Mouse (Mus musculus) C2C12 (cell line): ENCODE measurements around the gene Vax2.

Experiments used
- CTCF ChIP-seq: IDR thresholded peaks from one replicate; pipeline ENCODE4 v1.5.1; 2011; ENCODE audit not compliant: control insufficient read depth, insufficient read depth, insufficient read length
- USF1 ChIP-seq: IDR thresholded peaks from one replicate; pipeline ENCODE4 v1.6.1; 2011; ENCODE audit warnings: low read depth, mild to moderate bottlenecking, control low read depth, moderate library complexity

GRCm38 (mm10) chr6:83677757-83678156, 33.3 kb upstream of the Vax2 start, which contains the start of gene Cd207:
- TF ChIP-seq USF1 (no peak), CTCF (no peak)
